Mouse (Mus musculus): ENCODE results near the gene Birc2.

Gene Birc2

GRCm38 (mm10) chr9:7786086-7786485 lies 50.8 kb downstream of the Birc2 start:
- in situ Hi-C loops (cut with MboI; ENCODE audit: low sequenced_read_pairs) = no loop called here

- in situ Hi-C loops (cut with MboI; ENCODE audit: low sequenced_read_pairs) = no loop called here
These were observed 51.5 kb downstream of the Birc2 start for GRCm38 (mm10) chr9:7785396-7785795.

- in situ Hi-C loops (cut with MboI; ENCODE audit: low sequenced_read_pairs) = no loop called here
These were observed 52.2 kb downstream of the Birc2 start for GRCm38 (mm10) chr9:7784615-7785012.

- in situ Hi-C loops (cut with MboI; ENCODE audit: low sequenced_read_pairs) = no loop called here
These were observed 52.8 kb downstream of the Birc2 start for GRCm38 (mm10) chr9:7783823-7784614.

GRCm38 (mm10) chr9:7780250-7781150 lies 56.4 kb downstream of the Birc2 start:
- in situ Hi-C loops (cut with MboI; ENCODE audit: low sequenced_read_pairs) = no loop called here

GRCm38 (mm10) chr9:7779786-7780185 lies 57.1 kb downstream of the Birc2 start:
- in situ Hi-C loops (cut with MboI; ENCODE audit: low sequenced_read_pairs) = no loop called here

- in situ Hi-C loops (cut with MboI; ENCODE audit: low sequenced_read_pairs) = no loop called here
These were observed 58.1 kb downstream of the Birc2 start for GRCm38 (mm10) chr9:7778771-7779170.

- in situ Hi-C loops (cut with MboI; ENCODE audit: low sequenced_read_pairs) = no loop called here
These were observed 59.2 kb downstream of the Birc2 start for GRCm38 (mm10) chr9:7777652-7778051.

GRCm38 (mm10) chr9:7776940-7777339 lies 59.9 kb downstream of the Birc2 start:
- in situ Hi-C loops (cut with MboI; ENCODE audit: low sequenced_read_pairs) = no loop called here

- in situ Hi-C loops (cut with MboI; ENCODE audit: low sequenced_read_pairs) = no loop called here
These were observed 60.9 kb downstream of the Birc2 start for GRCm38 (mm10) chr9:7775986-7776385.

- in situ Hi-C loops (cut with MboI; ENCODE audit: low sequenced_read_pairs) = no loop called here
These were observed 61.9 kb downstream of the Birc2 start for GRCm38 (mm10) chr9:7775011-7775410.

GRCm38 (mm10) chr9:7774538-7774937 lies 62.3 kb downstream of the Birc2 start:
- in situ Hi-C loops (cut with MboI; ENCODE audit: low sequenced_read_pairs) = no loop called here

GRCm38 (mm10) chr9:7773686-7774085 lies 63.2 kb downstream of the Birc2 start:
- in situ Hi-C loops (cut with MboI; ENCODE audit: low sequenced_read_pairs) = no loop called here

- in situ Hi-C loops (cut with MboI; ENCODE audit: low sequenced_read_pairs) = no loop called here
These were observed 64.0 kb downstream of the Birc2 start for GRCm38 (mm10) chr9:7772773-7773454.

GRCm38 (mm10) chr9:7772361-7772760 lies 64.5 kb downstream of the Birc2 start:
- in situ Hi-C loops (cut with MboI; ENCODE audit: low sequenced_read_pairs) = no loop called here

GRCm38 (mm10) chr9:7769491-7769890 lies 67.4 kb downstream of the Birc2 start:
- in situ Hi-C loops (cut with MboI; ENCODE audit: low sequenced_read_pairs) = no loop called here

GRCm38 (mm10) chr9:7769081-7769480 lies 67.8 kb downstream of the Birc2 start:
- in situ Hi-C loops (cut with MboI; ENCODE audit: low sequenced_read_pairs) = no loop called here

Data from CH12F3 (cell line).